Mouse (Mus musculus): ENCODE results near the gene Zfp276.

Gene Zfp276

DNA sequence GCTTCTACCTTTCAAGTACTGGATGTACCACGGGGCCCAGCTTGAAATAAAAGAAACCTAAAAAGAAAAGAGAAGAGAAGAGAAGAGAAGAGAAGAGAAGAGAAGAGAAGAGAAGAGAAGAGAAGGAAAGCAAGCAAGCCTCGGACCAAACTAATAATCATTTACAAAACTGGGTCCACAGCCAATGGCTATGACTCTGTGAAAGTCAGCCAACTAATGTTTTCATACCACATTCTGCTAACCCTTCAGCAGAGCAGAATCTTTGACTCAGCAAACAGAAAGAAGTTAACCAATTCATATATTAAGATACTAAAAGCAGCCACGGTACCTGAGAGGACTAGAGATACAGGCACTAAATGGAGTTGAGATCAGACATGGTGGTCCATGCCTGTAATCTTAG, 38.3 kb downstream of the Zfp276 start:
- DNase-seq = no peak

DNA sequence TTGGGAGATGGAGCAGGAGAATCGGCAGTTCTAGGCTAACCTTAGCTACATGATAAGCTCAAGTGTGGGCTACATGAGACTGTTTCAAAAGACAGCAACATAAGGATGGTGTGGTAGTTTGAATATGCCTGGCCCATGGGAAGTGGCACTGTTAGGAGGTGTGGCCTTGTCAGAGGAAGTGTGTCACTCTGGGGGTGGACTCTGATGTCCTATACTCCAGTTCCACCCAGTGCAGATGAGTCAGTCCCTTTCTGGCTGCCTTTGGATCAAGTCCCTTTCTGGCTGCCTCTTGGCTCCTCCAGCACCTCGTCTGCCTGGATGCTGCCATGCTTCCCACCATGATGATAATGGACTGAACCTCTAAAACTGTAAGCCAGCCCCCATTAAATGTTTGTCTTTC, 38.8 kb downstream of the Zfp276 start:
- no peak for DNase-seq

- DNase-seq = no peak
These were observed 44.3 kb downstream of the Zfp276 start for GRCm38 (mm10) chr8:123298301-123298700.

DNA sequence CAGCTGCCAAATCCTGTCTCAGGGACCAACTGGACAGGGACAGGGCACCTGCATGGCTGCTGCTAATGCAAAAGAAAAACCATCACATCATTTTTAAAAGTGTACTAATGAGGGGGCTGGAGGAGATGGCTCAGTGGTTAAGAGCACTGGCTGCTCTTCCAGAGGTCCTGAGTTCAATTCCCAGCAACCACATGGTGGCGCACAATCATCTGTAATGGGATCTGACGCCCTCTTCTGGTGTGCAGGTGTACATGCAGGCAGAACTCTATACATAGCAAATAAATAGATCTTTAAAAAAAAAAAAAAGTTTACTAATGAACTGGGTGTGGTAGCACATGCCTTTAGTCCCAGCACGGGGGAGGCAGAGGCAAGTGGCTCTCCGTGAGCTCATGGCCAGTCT, 54.7 kb downstream of the Zfp276 start:
- DNase-seq = no peak

DNA sequence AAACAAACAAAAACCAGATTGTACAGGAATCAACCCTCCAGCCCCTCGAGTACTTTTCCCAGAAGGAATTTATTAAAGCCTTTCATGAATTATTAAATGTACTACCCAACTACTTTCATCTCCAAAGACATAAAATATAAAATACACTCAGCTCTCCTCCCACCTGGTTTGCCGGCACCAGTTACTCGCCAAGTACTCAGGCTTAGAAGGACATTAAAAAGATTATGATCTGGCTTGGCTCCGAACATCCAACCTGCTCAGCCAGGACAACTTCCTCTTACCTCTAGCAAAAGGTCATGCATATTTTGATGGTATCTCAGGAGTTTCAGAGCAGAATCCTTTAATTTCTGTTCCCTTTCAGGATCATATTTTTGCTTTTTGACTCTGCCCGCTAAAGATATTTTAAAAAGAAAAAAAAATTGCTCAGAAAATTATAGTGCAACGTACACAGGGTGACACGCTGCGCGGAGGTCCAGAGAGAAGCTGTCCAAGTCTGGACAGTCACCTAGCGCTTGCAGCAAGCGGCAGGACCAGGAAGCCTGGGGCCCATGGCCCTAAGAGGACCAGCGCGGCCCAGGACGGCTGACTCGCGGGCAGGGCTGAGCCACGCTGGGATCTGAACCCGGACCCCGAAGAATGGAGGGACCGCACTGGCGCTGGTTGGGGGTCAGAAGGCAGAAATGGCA, 63.9 kb downstream of the Zfp276 start:
- no peak for DNase-seq

DNA sequence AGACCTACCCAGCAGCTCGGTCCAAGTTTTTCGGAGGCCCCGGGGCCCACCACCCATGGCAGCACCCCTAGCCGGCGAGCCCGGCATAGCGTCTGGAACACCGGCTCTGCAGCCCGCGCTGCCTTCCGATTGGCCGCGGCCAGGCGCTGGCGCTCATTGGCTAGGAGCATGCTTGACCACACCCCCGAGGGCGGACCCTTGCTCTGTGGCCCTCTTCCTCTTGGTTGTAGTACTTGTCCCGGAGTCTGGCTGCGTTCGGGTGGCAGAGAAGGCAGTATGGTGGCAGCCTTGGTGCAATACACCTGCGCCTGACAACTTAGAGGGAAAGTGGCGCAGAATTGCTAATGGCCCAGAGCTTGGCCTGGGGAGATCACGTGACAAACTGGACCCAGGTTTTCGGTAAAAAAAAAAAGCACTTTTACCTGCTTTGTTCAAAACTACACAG, 64.5 kb downstream of the Zfp276 start, which contains the start of gene Fanca:
Fanca (minus strand) TSS at position 110 of the 445 bp plus-strand sequence.
- peak; percentile 94 to 97 for DNase-seq

Measured in cerebellum, postnatal 25 days (tissue).